Mouse (Mus musculus): ENCODE measurements around the gene Tmtc1.

DNA sequence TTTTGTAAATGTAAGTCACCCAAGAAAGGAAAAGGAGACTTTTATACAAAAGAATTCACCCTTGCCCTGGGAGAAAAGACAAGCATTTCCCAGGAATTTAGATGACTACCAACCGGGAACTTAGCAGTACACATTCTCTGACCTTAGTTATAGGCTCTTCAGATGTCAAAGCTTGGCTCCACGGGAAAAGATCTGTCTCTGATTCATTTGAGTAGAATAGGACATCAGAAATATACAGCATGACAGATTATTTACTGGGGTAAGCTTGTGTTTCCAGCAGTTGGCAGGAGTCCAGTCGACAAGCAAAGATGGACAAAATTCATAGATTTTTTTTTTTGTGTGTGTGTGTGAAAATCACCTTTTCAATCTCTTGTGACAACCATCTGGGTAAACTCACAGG lies 15.4 kb upstream of the Tmtc1 start:
- no peak for TF ChIP-seq POLR2A (IDR thresholded peaks at IDR 0.05; ENCODE audit: borderline replicate concordance, low read depth, low read length)
- no peak for TF ChIP-seq CTCF (IDR thresholded peaks at IDR 0.05; ENCODE audit: low read depth, low read length)

Data from bone marrow macrophage, adult 2 months (primary cell).